Mouse (Mus musculus) kidney, postnatal 4 days (tissue): ENCODE measurements around the gene Hebp2.

Experiments
- DNase-seq, 2 experiments: peaks; one replicate each; pipeline ENCODE4 v3.0.0; 2021; ENCODE audit warnings: mixed read lengths in 2 of 2

Hebp2 gene

DNA sequence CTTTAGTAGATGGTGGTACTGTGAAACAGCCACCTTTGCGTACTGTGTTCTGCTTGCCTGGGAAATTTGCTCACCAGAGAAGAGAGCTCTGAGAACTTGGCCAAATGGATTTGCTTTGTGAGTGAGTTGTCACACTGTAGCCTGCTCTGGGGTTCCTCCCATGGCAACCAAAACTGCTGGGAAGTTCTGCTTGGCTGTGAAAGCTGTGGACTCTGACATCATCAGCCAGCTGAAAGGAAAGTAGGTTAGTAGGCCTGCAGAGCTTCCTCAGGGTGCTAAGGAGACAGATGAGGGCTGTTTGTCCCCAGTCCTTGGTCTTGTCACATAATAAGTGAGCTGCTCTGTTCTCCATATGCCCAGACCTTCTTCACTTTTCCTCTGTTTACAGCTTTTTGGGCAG is 37.3 kb downstream of the Hebp2 start:
- no peak for DNase-seq

DNA sequence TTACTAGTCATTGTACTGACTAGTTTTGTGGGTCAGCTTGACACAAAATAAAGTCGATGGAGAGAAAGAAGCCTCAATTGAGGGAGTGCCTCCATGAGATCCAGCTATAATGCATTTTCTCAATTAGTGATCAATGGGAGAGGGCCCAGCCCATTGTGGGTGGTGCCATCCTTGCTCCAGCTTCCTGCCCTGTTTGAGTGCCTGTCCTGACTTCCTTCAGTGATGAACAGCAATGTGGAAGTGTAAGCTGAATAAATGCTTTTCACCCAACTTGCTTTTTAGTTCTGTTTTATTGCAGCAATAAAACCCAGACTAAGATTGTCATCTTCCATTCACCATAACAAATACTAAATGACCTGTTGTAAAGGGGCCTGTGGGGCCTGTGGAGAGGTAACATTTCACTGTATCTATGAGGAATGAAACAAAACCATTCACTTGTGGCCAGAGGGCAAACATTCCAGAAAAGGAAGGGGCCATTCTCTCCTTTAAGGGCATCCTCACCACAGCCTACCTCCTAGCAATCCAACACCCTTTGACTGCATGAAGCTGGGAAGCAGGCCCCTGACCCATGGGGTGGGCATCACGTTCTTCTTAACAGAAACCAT is 37.9 kb downstream of the Hebp2 start:
- no peak for DNase-seq

DNA sequence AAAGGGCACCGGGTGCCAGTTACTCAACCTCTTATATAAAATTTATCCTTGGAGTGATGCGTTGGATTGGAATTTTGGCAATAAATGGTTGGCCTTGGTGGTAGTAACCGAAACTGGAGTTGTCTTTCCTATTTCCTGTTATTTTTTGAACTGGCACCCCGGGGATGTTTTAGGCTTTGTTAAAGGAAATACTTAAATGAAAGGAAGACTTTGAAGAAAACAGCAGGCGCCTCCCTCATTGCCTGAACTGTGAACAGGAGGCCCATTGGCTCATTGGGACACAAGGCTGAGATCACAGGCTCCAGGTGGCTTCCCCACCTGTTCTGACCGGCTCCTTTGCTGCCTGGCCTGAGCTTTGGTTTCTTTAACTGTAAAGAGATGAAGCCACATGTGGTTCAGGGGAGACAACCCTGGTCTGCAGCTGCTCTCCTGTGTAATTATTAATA is 39.4 kb downstream of the Hebp2 start:
- DNase-seq: peak in 1 of 2 experiments; percentile 30

DNA sequence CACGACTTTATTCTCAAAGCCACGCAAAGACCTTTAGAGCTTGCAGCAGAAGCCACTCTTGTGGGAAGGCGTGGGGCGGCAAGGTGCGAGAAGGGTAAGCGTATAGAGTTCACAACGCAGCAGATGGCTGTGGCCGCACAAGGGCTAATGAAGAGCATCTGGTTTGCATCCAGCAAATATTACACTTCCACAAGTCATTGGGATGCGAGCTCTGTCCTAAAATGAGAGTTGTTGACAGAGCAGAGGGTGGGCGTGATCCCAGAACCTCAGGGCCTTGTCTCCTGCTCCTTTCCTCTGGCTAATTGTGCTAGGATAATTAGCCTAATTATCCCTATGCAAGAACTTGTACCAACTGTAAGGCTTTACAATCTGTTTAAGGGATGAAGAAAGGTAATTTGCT is 40.2 kb downstream of the Hebp2 start:
- DNase-seq: no peak

DNA sequence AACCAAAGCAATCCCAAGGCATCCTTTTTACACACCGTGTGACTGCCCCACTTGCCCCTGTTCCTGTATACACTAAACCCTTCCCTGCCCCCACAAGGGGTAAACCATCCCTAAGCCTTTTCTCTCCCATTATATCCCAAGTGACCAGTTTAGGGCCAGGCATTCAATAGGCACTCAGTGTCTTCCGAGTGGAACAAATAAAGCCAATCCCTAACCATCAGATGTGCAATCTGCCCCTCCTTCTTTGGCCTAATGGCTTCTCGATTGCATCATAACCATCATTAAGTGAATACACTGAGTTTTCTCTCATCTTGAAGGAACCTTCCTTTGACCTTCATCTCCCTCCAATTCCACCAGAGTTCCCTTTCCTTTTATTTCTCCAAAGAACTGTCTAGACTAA is 43.9 kb downstream of the Hebp2 start:
- no peak for DNase-seq

DNA sequence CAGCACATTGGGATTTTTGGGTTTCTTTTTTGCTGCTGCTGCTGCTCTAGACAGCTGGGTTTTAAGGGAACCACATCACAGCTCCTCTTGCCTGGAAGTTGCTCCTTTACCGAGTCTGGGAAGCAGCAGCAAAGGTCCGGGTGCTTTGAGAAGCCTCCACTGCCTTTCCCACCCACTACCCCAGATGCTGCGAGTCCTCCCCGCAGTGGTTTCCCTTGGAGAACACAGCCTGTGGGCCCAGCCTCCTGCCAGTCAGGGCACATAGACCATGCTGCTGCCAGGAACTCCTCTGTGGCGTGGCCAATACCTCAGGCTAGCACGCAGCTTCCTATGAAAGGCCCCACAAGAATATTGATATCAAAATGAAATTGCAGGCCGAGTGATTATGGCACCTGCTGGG is 48.8 kb downstream of the Hebp2 start:
- no peak for DNase-seq

DNA sequence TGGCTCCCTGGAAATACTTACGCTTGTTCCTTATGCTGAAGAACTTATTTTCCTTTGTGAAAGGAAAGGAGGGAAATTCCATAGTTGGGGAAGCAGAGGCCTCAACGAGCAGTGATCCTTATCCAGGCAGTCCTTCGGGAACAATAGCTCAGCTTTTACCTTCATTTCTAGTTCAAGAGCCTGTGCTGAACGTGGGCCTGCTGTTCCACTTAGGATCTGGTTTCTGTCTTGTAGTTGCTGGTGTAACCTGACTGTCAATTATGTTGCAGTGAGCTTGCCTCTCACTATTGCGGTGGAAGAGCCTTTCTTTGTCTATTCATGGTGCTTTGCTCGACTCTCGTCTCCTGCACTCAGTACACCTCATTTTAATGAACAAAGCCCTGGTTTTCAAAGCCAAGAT is 51.6 kb downstream of the Hebp2 start:
- DNase-seq: no peak

DNA sequence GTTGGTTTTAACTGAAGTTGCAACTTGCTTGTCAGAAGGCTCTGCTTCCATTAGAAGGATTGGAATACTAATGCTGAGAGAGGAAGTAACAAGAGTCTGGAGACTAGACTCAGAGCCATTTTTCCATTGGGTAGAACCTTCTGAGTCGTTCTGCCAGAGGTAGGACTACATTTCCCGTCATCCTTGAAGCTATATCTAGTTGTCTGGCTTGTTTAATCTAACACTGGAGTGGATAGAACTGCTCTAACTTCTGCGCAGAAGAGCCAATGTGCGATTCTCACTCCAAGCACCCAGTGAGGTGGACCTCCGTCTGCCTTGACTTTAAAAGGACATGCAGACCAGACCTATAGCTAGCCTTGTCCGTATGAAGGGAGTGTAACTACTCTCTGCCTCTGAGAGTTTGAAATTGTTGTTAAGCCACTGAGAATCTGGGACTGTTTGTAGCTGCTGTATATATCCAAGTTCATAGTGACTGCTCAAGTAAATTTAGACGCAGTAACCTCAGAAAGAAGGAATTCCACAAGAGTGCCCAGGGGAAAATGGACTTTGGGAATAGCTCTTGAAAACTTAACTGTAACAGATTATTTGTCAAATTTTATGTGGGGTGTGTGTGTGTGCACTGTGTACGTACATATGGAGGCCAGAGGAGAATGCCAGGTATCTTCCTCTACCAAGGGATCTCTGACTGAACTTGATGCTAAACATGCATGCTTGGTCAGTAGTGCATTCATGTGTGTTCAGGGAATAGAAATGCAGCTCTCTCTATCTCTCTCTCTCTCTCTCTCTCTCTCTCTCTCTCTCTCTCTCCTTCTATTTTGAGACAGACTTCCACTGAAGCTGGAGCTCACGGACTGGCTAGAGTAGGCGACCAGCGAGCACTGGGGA is 52.6 kb downstream of the Hebp2 start:
- DNase-seq: no peak

DNA sequence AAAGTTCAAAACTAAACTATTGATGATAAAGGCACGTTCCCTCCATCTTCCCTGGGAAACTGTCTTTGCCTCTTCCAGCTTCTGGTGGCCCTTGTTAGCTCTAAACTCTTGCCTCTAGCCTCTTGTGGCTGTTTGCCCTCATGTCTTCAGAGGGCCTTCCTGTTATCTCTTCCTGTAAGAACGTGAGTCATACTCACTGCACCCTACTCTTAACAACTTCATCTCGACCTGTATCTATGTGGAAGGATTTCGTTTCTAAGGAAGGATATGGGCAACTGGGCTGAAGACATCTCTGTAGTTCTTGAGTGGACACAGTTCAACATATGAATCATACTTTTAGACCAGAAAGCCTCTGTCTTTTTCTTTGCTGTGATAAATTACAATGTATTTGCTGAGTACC is 53.9 kb downstream of the Hebp2 start:
- no peak for DNase-seq

DNA sequence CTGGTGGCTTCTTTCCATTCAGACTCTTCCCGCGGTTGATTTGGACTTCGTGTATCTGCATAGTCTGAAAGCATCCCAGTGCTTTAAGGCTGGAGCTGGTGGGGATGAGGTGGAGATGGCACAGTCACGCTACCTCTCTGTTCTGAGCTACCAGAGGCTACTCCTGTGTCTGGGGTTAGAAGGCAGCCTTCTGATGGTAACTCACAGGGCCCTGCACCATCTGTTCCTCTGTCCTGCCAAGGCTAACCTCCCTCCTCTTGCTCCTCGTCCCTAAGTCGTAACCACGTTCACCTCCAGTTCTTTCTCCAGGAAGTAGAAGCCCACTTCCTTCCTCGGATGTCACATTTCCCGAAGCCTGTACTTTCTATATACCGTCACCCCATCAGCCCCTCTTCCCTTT is 55.9 kb downstream of the Hebp2 start:
- DNase-seq: no peak
